Mouse (Mus musculus) liver, embryonic 16.5 days (tissue): Measurements from ENCODE around the gene Igf2. TPM values are rescaled to one million over a fixed set of nuclear protein-coding genes. Genes with fewer than 3 reads are reported as not detected.

Experiments
- ATAC-seq: fragments of 200-750 bp; cut with Nextera tagmentation; 2 replicates; pipeline ENCODE4 v1.8.0; 2017; ENCODE audit warnings: low read depth, mild to moderate bottlenecking, moderate number of reproducible peaks, moderate library complexity
- H3K27ac ChIP-seq: fragments of 300-500 bp; sonication (generic); 2 replicates; pipeline ENCODE4 v1.5.1; 2014; ENCODE audit warnings: mild to moderate bottlenecking, low read length
- H3K27me3 ChIP-seq: fragments of 300-500 bp; sonication (generic); 2 replicates; pipeline ENCODE4 v1.6.1; 2014; ENCODE audit warnings: low read depth, low read length, mixed read lengths; ENCODE audit not compliant: control insufficient read depth, insufficient read depth
- H3K36me3 ChIP-seq: fragments of 300-500 bp; sonication (generic); 2 replicates; pipeline ENCODE4 v1.6.1; 2014; ENCODE audit warnings: mild to moderate bottlenecking; ENCODE audit not compliant: control insufficient read depth, insufficient read depth
- H3K4me1 ChIP-seq: fragments of 300-500 bp; sonication (generic); 2 replicates; pipeline ENCODE4 v1.6.1; 2014; ENCODE audit warnings: low read depth, low read length, mixed read lengths; ENCODE audit not compliant: control insufficient read depth
- H3K4me2 ChIP-seq: fragments of 300-500 bp; sonication (generic); 2 replicates; pipeline ENCODE4 v1.6.1; 2014; ENCODE audit warnings: low read depth, low read length, mixed read lengths
- H3K4me3 ChIP-seq: fragments of 300-500 bp; sonication (generic); 2 replicates; pipeline ENCODE4 v1.5.1; 2014; ENCODE audit warnings: low read depth, mild to moderate bottlenecking, low read length
- H3K9ac ChIP-seq: fragments of 300-500 bp; sonication (generic); 2 replicates; pipeline ENCODE4 v1.6.1; 2014; ENCODE audit warnings: low read depth, low read length
- H3K9me3 ChIP-seq: fragments of 300-500 bp; sonication (generic); replicated peaks from 2 replicates; pipeline ENCODE4 v1.6.1; 2016; ENCODE audit warnings: low read length; ENCODE audit not compliant: control insufficient read depth
- WGBS: fragments of 180-500 bp; shearing (Covaris S2); extraction: QIAGEN DNeasy Blood & Tissue Kit; methylation state at CpG from one replicate; pipeline ENCODE4 v1.1.7; 2014; ENCODE audit not compliant: insufficient replicate concordance; 5-methylcytosine and 5-hydroxymethylcytosine counted together
- polyA plus RNA-seq: library from polyadenylated mRNA; unstranded; fragments of >200 nt; fragmentation: Nextera tagmentation; extraction: Ambion mirVana; gene quantifications from 2 replicates; pipeline ENCODE4 v1.2.1, GENCODE M21; 2015

Gene Igf2
- polyA plus RNA-seq, 1 experiment from 2014 or later: 693 TPM

- no peak for ATAC-seq
- peak overlapping the region; percentile 53 for H3K9ac ChIP-seq
- no peaks in the 10 kb centered on the region for H3K36me3 ChIP-seq
- no peaks in the 10 kb centered on the region; the same call in 1 of the 2 replicates for H3K9me3 ChIP-seq
- 3% methylated on average over 25 of the region's 25 CpGs for WGBS
- peak overlapping the region; percentile 54 for H3K4me3 ChIP-seq
- peak overlapping the region; percentile 63 for H3K27ac ChIP-seq
- no peaks in the 10 kb centered on the region for H3K4me1 ChIP-seq
- H3K27me3 ChIP-seq: peaks cover 96% of the 10 kb centered on the region
- peak overlapping the region; percentile 15; the same call in 1 of the 2 replicates for H3K4me2 ChIP-seq
Observed at GRCm38 (mm10) chr7:142661046-142661445, 5.6 kb downstream of the Igf2 start.

GRCm38 (mm10) chr7:142660651-142660945, 6.0 kb downstream of the Igf2 start:
- peak overlapping the region; percentile 54 for H3K4me3 ChIP-seq
- no peaks in the 10 kb centered on the region for H3K4me1 ChIP-seq
- no peaks in the 10 kb centered on the region for H3K36me3 ChIP-seq
- peak overlapping the region; percentile 53 for H3K9ac ChIP-seq
- H3K9me3 ChIP-seq: no peaks in the 10 kb centered on the region; the same call in 1 of the 2 replicates
- no peak for ATAC-seq
- WGBS: 0% methylated on average over 29 of the region's 29 CpGs
- H3K4me2 ChIP-seq: peak overlapping the region; percentile 15; the same call in 1 of the 2 replicates
- H3K27me3 ChIP-seq: peaks cover 98% of the 10 kb centered on the region
- peak overlapping the region; percentile 63 for H3K27ac ChIP-seq

- no peak for ATAC-seq
- WGBS: 1% methylated on average over 40 of the region's 43 CpGs
- Histone ChIP-seq H3K27ac (peak overlapping the region; percentile 9), H3K4me3 (peak overlapping the region; percentile 54), H3K27me3 (peaks cover 96% of the 10 kb centered on the region), H3K4me1 (no peaks in the 10 kb centered on the region), H3K9me3 (no peaks in the 10 kb centered on the region; the same call in 1 of the 2 replicates), H3K4me2 (peak overlapping the region; percentile 15), H3K36me3 (no peaks in the 10 kb centered on the region), H3K9ac (peak overlapping the region; percentile 53)
Observed at GRCm38 (mm10) chr7:142659767-142660650, 6.6 kb downstream of the Igf2 start.

GRCm38 (mm10) chr7:142659181-142659681, 7.4 kb downstream of the Igf2 start:
- H3K4me2 ChIP-seq: peak overlapping the region; percentile 12
- H3K36me3 ChIP-seq: no peaks in the 10 kb centered on the region
- peak overlapping the region; percentile 54 for H3K4me3 ChIP-seq
- ATAC-seq: peak; percentile 45
- WGBS: 2% methylated on average over 43 of the region's 70 CpGs
- H3K27ac ChIP-seq: peak overlapping the region; percentile 50
- H3K9me3 ChIP-seq: no peaks in the 10 kb centered on the region
- peaks cover 96% of the 10 kb centered on the region for H3K27me3 ChIP-seq
- peak overlapping the region; percentile 34; the same call in 1 of the 2 replicates for H3K9ac ChIP-seq
- no peaks in the 10 kb centered on the region for H3K4me1 ChIP-seq

GRCm38 (mm10) chr7:142658681-142659180, 7.9 kb downstream of the Igf2 start:
- no peaks in the 10 kb centered on the region for H3K36me3 ChIP-seq
- H3K4me3 ChIP-seq: peak overlapping the region; percentile 54
- peak overlapping the region; percentile 12 for H3K4me2 ChIP-seq
- no peaks in the 10 kb centered on the region for H3K4me1 ChIP-seq
- peak overlapping the region; percentile 50 for H3K27ac ChIP-seq
- H3K9ac ChIP-seq: peak overlapping the region; percentile 34
- H3K9me3 ChIP-seq: no peaks in the 10 kb centered on the region
- 1% methylated on average over 40 of the region's 40 CpGs for WGBS
- ATAC-seq: no peak
- H3K27me3 ChIP-seq: peaks cover 96% of the 10 kb centered on the region

GRCm38 (mm10) chr7:142657821-142658614, 8.6 kb downstream of the Igf2 start:
- H3K4me1 ChIP-seq: no peaks in the 10 kb centered on the region
- WGBS: 3% methylated on average over 34 of the region's 34 CpGs
- H3K4me3 ChIP-seq: peak overlapping the region; percentile 54
- peak overlapping the region; percentile 62; the same call in 1 of the 2 replicates for H3K27ac ChIP-seq
- H3K27me3 ChIP-seq: peaks cover 92% of the 10 kb centered on the region
- no peak for ATAC-seq
- H3K9ac ChIP-seq: peak overlapping the region; percentile 17; the same call in 1 of the 2 replicates
- H3K36me3 ChIP-seq: no peaks in the 10 kb centered on the region
- no peak overlapping the region for H3K4me2 ChIP-seq
- H3K9me3 ChIP-seq: no peaks in the 10 kb centered on the region

- Histone ChIP-seq H3K4me1 (no peaks in the 10 kb centered on the region), H3K9ac (no peak overlapping the region; the same call in 1 of the 2 replicates), H3K27ac (0 out of 2 replicates have a peak overlapping the region, but pooled peaks have one; percentile 25), H3K4me2 (no peak overlapping the region), H3K4me3 (peak overlapping the region; percentile 54), H3K27me3 (peaks cover 86% of the 10 kb centered on the region), H3K36me3 (no peaks in the 10 kb centered on the region), H3K9me3 (no peaks in the 10 kb centered on the region)
- peak; percentile 46 for ATAC-seq
- 16% methylated on average over 8 of the region's 9 CpGs for WGBS
Observed at GRCm38 (mm10) chr7:142657341-142657791, 9.2 kb downstream of the Igf2 start.

GRCm38 (mm10) chr7:142656055-142656454, 10.6 kb downstream of the Igf2 start:
- H3K4me1 ChIP-seq: no peaks in the 10 kb centered on the region
- peaks cover 75% of the 10 kb centered on the region for H3K27me3 ChIP-seq
- 36% methylated on average over 4 of the region's 4 CpGs for WGBS
- no peak overlapping the region for H3K9ac ChIP-seq
- H3K4me3 ChIP-seq: peak overlapping the region; percentile 34
- ATAC-seq: peak; percentile 28
- H3K36me3 ChIP-seq: no peaks in the 10 kb centered on the region
- no peaks in the 10 kb centered on the region for H3K9me3 ChIP-seq
- H3K27ac ChIP-seq: no peak overlapping the region
- H3K4me2 ChIP-seq: peak overlapping the region; percentile 11; the same call in 1 of the 2 replicates
